Mouse (Mus musculus) heart, postnatal 10 days (tissue): Measurements from ENCODE around the gene Lamc3. TPM values are rescaled to one million over a fixed set of nuclear protein-coding genes. Genes with fewer than 3 reads are reported as not detected.

Source experiments
- DNase-seq, 2 experiments: peaks; one replicate each; pipeline ENCODE4 v3.0.0; 2021
- intact Hi-C: fragments of 180-260 bp; cut with DNase I; formaldehyde crosslinking; loops from one replicate; pipeline ENCODE4 v1.15.1; 2025
- total RNA-seq, 2 experiments: library from RNA; stranded (reverse); gene quantifications; 2 replicates each; pipeline ENCODE4 v1.2.3; 2021

Gene Lamc3
- total RNA-seq, 2 experiments from 2014 or later, result 0.79 to 1.2 TPM

DNA sequence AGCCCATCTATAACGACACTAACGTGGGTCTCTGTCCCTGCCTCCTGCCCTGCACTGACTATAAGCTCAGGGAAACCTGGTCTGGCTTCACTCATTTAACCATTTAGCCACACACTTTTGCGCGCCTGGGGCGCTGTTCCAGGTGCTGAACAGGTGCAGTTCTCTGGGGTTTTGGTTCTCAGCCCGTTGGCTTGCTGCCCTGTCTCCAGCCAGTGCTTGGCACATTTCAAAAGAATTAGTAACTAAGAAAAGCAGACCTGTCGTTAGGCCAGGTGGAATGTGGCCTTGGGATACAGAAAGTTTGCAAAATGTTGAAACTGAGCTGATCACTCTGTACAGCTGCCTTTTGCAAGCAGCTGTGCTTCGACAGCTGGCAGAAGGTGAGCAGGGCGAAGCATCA, 37.7 kb downstream of the Lamc3 start:
- peak in 1 of 2 experiments; percentile 31 for DNase-seq
- intact Hi-C loops, result no loop called here

- intact Hi-C loops, result no loop called here
Observed at GRCm38 (mm10) chr2:31925936-31926335, 38.8 kb downstream of the Lamc3 start.

DNA sequence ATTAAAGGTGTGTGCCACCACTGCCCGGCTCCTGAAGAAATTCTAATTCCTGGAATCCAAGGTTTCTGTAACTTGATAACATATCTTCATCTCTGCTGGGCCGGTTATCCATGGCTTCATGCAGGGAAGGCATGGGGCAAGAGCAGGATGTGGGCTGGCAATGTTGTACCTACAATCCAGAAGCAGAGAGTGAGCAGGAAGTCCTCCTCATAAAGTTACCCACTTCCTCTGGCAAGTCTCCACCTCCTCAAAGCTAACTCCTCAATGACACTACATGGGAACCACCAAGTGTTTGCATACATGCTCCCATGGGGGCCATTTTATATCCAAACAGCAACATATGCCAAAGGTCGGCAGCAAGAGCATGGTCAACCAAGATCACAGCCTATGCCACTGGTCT, 42.6 kb downstream of the Lamc3 start:
- intact Hi-C loops, result no loop called here
- DNase-seq, result no peak

More at GRCm38 (mm10) chr2:31925936-31926335, 38.8 kb downstream of the Lamc3 start:
- no peak for DNase-seq

GRCm38 (mm10) chr2:31934551-31934950, 47.5 kb downstream of the Lamc3 start:
- intact Hi-C loops, result no loop called here
- no peak for DNase-seq

DNA sequence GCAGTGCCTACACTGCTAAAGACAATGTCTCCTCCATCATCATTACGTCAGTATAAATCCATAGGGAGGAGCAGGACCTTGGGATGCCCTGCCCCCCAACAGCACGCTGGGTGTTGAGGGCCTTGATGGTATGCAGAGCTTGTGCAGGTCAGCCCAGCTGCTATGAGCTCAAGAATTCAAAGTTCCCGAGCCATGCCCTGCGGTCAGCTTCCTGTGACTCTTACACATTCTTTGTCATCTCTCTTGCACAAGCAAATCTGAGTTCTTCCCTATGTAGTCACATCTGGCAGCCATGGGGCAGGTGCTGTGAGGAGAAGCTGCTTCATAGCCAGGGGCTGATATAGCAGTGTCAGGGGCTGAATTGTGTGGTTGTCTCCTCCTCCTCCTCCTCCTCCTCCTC, 48.0 kb downstream of the Lamc3 start:
- intact Hi-C loops, result no loop called here
- no peak for DNase-seq

- intact Hi-C loops, result no loop called here
- DNase-seq, result no peak
Observed at GRCm38 (mm10) chr2:31938298-31938697, 51.2 kb downstream of the Lamc3 start.

- no peak for DNase-seq
- intact Hi-C loops, result no loop called here
Observed at GRCm38 (mm10) chr2:31943011-31943410, 55.9 kb downstream of the Lamc3 start.

- DNase-seq, result no peak
- intact Hi-C loops, result no loop called here
Observed at GRCm38 (mm10) chr2:31945580-31945979, 58.5 kb downstream of the Lamc3 start.

GRCm38 (mm10) chr2:31948392-31948791, 61.3 kb downstream of the Lamc3 start:
- intact Hi-C loops, result no loop called here
- DNase-seq, result peak; percentile 71 to 74

GRCm38 (mm10) chr2:31948801-31949200, 61.7 kb downstream of the Lamc3 start:
- intact Hi-C loops, result no loop called here
- DNase-seq, result peak in 1 of 2 experiments; percentile 23

DNA sequence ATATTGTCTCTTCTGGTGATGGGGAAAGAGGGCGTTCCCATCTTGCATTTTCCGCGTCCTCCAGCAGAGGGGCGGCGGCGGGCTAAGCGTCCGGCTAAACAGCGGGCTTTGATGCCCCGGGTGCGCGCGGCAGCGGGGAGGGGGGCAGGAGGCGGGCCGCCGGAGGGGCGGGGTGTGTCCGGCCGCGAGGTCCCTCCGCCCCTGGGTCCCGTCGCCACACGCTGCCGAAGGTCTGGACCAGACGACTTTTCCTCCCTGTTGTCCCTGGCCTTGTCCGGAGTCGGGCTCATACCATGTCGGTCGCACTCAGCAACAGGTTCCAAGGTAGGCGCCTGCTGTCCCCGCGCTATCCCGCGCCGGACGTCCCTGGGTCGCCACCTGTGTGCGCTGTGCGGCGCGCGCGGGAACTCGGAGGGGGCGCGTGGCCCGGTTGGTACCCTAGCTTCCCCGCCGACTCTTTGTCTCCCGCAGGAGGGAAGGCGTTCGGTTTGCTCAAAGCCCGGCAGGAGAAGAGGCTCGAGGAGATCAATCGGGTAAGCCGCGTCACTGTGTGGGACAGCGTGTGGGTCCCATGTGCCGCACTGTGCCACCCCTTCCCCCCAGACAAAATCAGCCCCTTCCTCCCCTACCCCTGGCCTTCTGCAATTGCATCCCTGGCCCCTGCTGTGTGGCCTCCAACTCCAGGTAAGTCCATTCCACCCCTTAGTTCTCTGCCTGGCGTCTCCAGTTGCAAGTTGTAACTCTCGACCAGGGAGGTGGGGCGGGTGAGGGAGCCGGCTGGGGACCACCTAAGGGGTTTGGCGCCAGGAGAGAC, 63.2 kb downstream of the Lamc3 start, which contains the start of gene Aif1l:
Gene Aif1l, plus strand, starts transcription at position 82 of the 814 bp plus-strand sequence.
- intact Hi-C loops, result no loop called here

GRCm38 (mm10) chr2:31950966-31951365, 63.9 kb downstream of the Lamc3 start:
- intact Hi-C loops, result no loop called here

More for the DNA sequence above, 63.2 kb downstream of the Lamc3 start, which contains the start of gene Aif1l:
- peak; percentile 70 to 78 for DNase-seq

GRCm38 (mm10) chr2:31952236-31952635, 65.1 kb downstream of the Lamc3 start:
- peak; percentile 44 to 45 for DNase-seq
- intact Hi-C loops, result no loop called here

More at GRCm38 (mm10) chr2:31950966-31951365, 63.9 kb downstream of the Lamc3 start:
- DNase-seq, result no peak

- intact Hi-C loops, result no loop called here
- no peak for DNase-seq
Observed at GRCm38 (mm10) chr2:31952725-31953124, 65.6 kb downstream of the Lamc3 start.

DNA sequence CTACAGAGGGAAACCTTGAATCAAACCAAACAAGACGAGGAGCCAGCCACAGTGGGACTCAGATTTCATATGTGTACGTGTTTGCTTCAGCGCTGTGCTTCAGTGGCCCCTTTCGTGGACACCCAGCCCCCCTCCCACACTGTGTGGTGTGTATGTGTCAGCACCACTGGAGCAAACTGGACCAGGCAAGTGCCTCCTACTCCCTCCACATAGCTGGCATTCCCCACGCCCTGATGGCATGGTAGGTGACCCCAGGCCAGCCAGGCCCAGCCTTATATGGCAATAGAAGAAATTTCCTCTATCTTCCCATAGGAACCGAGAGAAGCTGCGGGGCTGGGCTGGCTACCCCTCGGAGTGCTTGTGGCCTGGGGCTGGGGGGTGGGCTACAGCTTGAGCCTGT, 66.6 kb downstream of the Lamc3 start:
- intact Hi-C loops, result no loop called here
- peak; percentile 12 to 29 for DNase-seq

DNA sequence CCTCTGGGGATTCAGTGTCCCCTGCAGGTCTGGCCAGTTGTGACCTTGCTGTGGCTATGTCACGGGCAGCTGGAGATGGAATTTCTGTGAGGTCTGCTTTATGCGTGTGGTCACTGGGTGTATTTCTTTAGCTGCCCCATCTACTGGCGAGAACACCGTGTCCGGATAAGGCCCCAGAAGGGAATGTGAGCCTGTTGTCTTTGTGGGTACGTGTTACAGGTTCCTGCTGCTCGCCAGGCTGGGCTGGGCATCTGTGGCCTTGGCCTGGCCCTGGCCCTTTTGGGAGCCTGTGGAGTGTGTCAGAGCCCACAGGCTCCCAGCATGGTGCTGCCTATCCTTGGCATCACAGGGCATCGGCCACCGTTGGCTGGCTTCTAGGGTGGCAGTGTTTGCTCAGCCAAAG, 67.7 kb downstream of the Lamc3 start:
- peak; percentile 13 to 23 for DNase-seq

DNA sequence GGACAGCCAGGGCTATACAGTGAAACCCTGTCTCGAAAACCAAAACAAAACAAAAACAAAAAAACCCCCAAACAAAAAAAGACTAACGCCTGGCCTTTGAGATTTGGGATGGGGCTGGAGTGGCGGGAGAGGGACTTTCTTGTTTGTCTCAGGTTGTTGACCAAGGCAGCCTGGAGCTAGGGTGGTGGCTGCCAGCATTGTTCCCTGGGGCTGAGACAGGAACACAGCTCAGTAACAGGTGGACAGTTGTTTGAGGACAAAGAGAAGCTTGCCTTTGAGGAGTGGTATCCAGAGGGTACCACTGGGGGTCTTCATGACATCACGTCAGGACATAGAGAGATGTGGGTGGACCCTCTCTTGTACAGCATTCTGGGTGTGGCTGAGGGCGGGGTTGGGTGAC, 68.6 kb downstream of the Lamc3 start:
- DNase-seq, result no peak
- intact Hi-C loops, result no loop called here

More for the DNA sequence above, 67.7 kb downstream of the Lamc3 start:
- intact Hi-C loops, result no loop called here

DNA sequence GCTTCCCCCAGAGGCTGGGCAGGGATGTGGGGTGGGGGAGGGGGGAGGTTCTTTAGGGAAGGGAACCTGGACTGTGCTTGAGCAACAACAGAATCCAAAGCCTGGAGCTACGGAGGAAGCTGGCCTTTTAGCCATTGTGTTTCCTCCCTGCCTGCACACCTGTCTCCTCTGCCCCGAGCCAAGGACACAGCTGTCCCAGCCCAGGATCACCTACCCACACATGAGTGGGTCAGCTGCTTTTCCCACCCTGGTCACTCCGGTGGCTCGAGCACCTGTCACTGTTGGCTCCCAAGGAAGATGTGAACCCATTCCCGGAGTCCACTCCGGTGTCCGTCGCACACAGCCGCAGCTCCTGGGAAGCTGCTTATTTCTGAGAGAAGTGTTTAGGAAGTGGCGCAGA, 70.1 kb downstream of the Lamc3 start:
- DNase-seq, result no peak
- intact Hi-C loops, result no loop called here

- DNase-seq, result no peak
- intact Hi-C loops, result no loop called here
Observed at GRCm38 (mm10) chr2:31960986-31961385, 73.9 kb downstream of the Lamc3 start.

GRCm38 (mm10) chr2:31961791-31962222, 74.7 kb downstream of the Lamc3 start:
- no peak for DNase-seq
- intact Hi-C loops, result no loop called here

DNA sequence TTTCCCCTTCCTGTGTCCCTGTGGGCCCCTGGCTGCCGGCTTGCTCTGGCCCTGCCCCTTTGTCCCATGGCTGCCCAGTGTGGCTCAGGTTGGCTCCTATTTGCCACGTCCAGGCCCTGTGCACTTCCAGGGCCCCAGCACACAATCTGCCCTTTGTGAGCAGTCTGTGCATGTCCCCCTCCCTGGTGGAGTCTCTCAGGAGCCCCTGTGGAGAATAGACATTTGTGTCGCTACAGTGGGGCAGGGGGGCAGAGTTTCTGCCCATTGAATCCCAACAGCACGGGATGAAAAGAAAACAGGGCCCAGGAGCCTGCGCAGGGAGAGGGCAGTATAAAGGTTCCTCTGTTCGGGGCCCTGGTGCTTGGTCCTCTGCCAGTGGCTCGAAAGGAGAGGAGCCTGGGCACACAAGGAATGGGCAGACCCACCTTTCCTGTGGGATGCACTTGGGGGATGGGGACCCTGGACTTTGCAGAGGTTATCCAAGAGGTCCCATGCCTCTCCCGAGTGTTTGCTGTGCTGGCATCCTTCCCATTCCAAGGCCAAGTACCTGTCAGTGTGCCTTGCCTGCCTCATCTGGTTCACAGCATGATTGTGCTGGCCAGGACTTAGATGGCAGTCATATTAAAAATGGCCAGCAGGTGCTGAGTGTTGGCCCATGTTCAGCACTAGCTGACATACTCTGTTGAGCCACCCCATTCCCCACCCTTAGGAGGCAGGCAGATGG, 75.6 kb downstream of the Lamc3 start:
- peak in 1 of 2 experiments; percentile 24 for DNase-seq
- intact Hi-C loops, result no loop called here

- intact Hi-C loops, result no loop called here
- DNase-seq, result peak; percentile 21 to 39
Observed at GRCm38 (mm10) chr2:31963491-31963890, 76.4 kb downstream of the Lamc3 start.
